Mouse (Mus musculus) hindbrain, embryonic 15.5 days (tissue): ENCODE data around the gene Pygm. TPM values are rescaled to one million over a fixed set of nuclear protein-coding genes. Genes with fewer than 3 reads are reported as not detected.

Source experiments
- ATAC-seq: fragments of 200-750 bp; cut with Nextera tagmentation; 2 replicates; pipeline ENCODE4 v1.8.0; 2017; ENCODE audit warnings: low read depth, moderate number of reproducible peaks, moderate TSS enrichment; ENCODE audit not compliant: low FRiP score
- H3K27ac ChIP-seq: fragments of 300-500 bp; sonication (generic); replicated peaks from 2 replicates; pipeline ENCODE4 v1.5.1; 2015; ENCODE audit warnings: mild to moderate bottlenecking, inconsistent platforms
- H3K27me3 ChIP-seq: fragments of 300-500 bp; sonication (generic); 2 replicates; pipeline ENCODE4 v1.6.1; 2015; ENCODE audit warnings: control low read depth, inconsistent platforms
- H3K36me3 ChIP-seq: fragments of 300-500 bp; sonication (generic); 2 replicates; pipeline ENCODE4 v1.6.1; 2015; ENCODE audit warnings: control low read depth, inconsistent platforms
- H3K4me1 ChIP-seq: fragments of 300-500 bp; sonication (generic); replicated peaks from 2 replicates; pipeline ENCODE4 v1.6.1; 2015; ENCODE audit warnings: control low read depth, inconsistent platforms
- H3K4me2 ChIP-seq: fragments of 300-500 bp; sonication (generic); 2 replicates; pipeline ENCODE4 v1.6.1; 2015; ENCODE audit warnings: moderate library complexity, mild to moderate bottlenecking, inconsistent platforms
- H3K4me3 ChIP-seq: fragments of 300-500 bp; sonication (generic); 2 replicates; pipeline ENCODE4 v1.5.1; 2015; ENCODE audit warnings: mild to moderate bottlenecking, inconsistent platforms
- H3K9ac ChIP-seq: fragments of 300-500 bp; sonication (generic); 2 replicates; pipeline ENCODE4 v1.6.1; 2015; ENCODE audit warnings: inconsistent platforms
- H3K9me3 ChIP-seq: fragments of 300-500 bp; sonication (generic); 2 replicates; pipeline ENCODE4 v1.6.1; 2016; ENCODE audit warnings: control low read depth, inconsistent platforms
- WGBS: fragments of 180-500 bp; shearing (Covaris S2); methylation state at CpG from one replicate; pipeline ENCODE4 v1.1.7; 2015; 5-methylcytosine and 5-hydroxymethylcytosine counted together
- polyA plus RNA-seq: library from polyadenylated mRNA; unstranded; fragments of >200 nt; fragmentation: Nextera tagmentation; extraction: Ambion mirVana; gene quantifications from 2 replicates; pipeline ENCODE4 v1.2.1, GENCODE M21; 2015

Gene Pygm
- polyA plus RNA-seq, 1 experiment from 2014 or later, result 7.6 TPM

DNA sequence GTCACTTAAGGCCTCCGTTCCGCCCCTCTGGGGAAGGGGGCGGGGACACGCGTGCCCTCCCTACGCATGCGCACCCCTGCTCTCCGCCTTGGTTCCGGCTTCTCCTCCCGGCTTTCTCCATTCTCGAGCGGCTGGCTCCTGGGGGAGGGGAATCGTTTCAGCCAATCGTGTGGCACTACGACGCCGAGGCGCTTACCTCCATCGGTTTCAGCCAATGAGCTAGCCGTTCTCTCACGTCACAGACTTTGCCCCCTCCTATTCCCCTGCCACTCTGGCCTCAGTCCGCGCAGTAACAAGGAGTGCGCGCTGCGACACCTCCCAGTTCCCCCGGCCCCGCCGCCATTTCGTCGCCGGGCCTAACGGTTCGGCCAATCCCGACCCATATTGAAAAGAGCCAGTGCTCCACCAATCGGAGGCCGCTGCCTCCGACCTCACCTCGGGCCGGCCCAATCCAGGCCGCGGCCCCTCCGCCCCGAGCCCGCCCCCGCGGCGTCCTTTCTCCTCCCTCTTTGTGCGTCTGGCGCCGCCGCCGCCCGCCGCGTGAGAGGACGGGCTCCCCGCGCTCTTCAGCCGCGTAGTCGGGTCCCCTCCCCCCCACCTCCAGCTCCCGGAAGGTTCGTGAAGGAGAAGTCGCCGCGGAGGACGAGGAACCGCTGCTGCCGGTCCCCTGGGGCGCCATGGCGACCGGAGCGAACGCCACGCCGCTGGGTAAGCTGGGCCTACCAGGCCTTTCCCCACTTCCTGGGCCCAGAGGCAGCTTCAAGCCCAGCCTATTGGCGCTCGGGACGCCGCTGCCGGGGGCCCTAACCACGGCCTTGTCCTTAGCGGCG, 20.6 kb upstream of the Pygm start, which contains the start of gene Sf1:
Gene Sf1, plus strand, starts transcription at position 280 of the 830 bp plus-strand sequence.
- H3K4me1 ChIP-seq, result peaks cover 39% of the 10 kb centered on the region
- peak within 1 kb of the TSS; percentile 84 for H3K4me2 ChIP-seq
- WGBS, result under 1% methylated on average over 80 of the region's 85 CpGs
- H3K9ac ChIP-seq, result peak within 1 kb of the TSS; percentile 93
- H3K27me3 ChIP-seq, result no peaks in the 10 kb centered on the region
- H3K4me3 ChIP-seq, result peak within 1 kb of the TSS; percentile 86
- peak within 1 kb of the TSS; percentile 96 for H3K27ac ChIP-seq
- ATAC-seq, result peak; percentile 99
- peaks cover 32% of the 10 kb centered on the region for H3K36me3 ChIP-seq
- H3K9me3 ChIP-seq, result no peaks in the 10 kb centered on the region

DNA sequence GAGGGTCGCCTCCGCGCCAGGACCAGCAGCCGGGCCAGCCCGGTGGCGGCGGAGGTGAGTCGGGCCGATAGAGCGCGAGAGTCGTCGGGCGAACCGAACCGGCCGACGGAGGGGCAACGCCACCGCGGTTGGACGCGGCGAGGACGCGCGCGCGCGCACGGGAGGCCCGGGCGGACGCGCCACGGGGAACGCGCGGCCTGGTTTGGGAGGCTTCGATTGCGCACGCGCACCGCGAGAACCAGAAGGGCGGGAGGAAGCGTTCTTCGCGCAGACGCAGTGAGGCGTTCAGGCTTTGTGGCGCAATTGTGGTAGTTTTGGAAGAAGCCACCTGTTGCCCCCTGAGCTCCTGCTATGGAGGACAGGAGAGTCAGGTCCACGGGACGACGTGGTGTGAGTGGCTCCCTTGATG, 19.9 kb upstream of the Pygm start:
- under 1% methylated on average over 55 of the region's 55 CpGs for WGBS
- no peak for ATAC-seq
- peak overlapping the region; percentile 96 for H3K27ac ChIP-seq

DNA sequence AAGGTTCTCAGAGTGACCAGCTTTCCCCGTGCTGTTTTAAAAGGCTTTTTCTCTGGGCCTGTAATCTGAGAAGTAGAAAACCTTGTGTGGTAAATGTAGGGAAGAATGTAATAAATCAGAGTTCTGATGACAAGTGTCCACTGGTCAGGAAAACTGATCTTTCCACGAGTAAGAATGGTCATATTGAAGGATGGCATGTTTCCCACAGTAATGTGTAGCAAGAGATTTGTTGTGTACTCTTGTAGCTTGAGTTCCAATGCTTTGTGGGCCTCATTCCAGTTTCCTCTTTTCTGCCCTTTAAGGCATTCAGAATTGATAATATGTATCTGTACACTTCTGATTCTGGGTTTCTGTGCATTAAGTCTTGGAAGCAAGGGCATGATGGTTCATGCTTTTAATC, 19.4 kb upstream of the Pygm start:
- Histone ChIP-seq H3K4me3 (peak overlapping the region; percentile 86), H3K9me3 (no peaks in the 10 kb centered on the region), H3K9ac (peak overlapping the region; percentile 93), H3K4me2 (peak overlapping the region; percentile 84), H3K36me3 (peaks cover 43% of the 10 kb centered on the region), H3K27me3 (no peaks in the 10 kb centered on the region), H3K4me1 (peaks cover 39% of the 10 kb centered on the region), H3K27ac (0 out of 2 replicates have a peak overlapping the region, but pooled peaks have one; percentile 96)
- no peak for ATAC-seq
- WGBS, result 2% methylated on average over 2 of the region's 2 CpGs

More for the DNA sequence above, 19.9 kb upstream of the Pygm start:
- H3K9ac ChIP-seq, result peak overlapping the region; percentile 93
- peaks cover 39% of the 10 kb centered on the region for H3K4me1 ChIP-seq
- H3K27me3 ChIP-seq, result no peaks in the 10 kb centered on the region
- peaks cover 38% of the 10 kb centered on the region for H3K36me3 ChIP-seq
- H3K9me3 ChIP-seq, result no peaks in the 10 kb centered on the region
- H3K4me3 ChIP-seq, result peak overlapping the region; percentile 86
- peak overlapping the region; percentile 84 for H3K4me2 ChIP-seq

DNA sequence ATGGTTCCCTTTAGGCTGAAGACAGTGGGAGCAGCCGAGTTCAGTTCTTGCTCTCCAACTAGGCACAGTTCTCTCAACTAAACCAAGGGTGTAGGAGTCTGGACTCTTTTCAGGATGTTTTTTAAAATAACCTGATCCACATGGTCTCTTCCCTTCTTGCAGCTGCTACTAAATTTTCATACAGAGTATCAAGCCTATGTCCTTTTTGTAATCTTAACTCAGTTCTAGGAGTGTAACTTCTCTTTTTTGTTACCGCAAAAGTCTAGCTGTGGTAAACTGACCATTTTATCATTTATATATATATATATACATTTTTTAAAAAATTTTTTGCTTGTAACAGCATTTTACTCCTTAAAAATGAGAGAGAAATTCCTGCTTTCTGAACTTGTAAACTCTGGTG, 14.0 kb upstream of the Pygm start:
- Histone ChIP-seq H3K27me3 (no peaks in the 10 kb centered on the region), H3K36me3 (peaks cover 95% of the 10 kb centered on the region), H3K27ac (no peak overlapping the region), H3K4me3 (no peak overlapping the region), H3K9ac (no peak overlapping the region), H3K9me3 (no peaks in the 10 kb centered on the region), H3K4me1 (peaks cover 22% of the 10 kb centered on the region), H3K4me2 (no peak overlapping the region)
- WGBS, result 96% methylated on average over 2 of the region's 2 CpGs
- no peak for ATAC-seq

DNA sequence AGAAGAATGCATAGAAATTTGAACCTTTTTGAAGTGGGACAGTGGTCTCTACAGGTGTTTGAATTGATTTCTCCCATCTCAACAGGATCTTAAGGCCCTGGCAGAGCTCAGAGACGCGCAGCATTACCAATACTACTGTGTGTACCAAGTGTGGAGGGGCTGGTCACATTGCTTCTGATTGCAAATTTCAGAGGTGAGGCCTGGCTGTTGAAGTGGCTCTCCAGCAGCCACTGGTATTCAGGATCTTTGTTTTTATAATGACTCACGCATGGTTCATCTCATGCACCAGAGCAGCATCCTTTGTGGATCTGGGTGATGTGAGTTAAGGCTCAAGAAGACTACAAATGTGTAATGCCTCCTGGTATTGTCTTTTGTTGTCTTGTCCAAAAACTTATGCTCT, 11.8 kb upstream of the Pygm start:
- WGBS, result 91% methylated on average over 3 of the region's 3 CpGs
- H3K4me3 ChIP-seq, result no peak overlapping the region
- H3K27ac ChIP-seq, result no peak overlapping the region
- H3K27me3 ChIP-seq, result no peaks in the 10 kb centered on the region
- H3K36me3 ChIP-seq, result peaks cover 96% of the 10 kb centered on the region
- no peak for ATAC-seq
- no peak overlapping the region for H3K4me2 ChIP-seq
- peaks cover 5% of the 10 kb centered on the region for H3K4me1 ChIP-seq
- H3K9me3 ChIP-seq, result no peaks in the 10 kb centered on the region
- no peak overlapping the region for H3K9ac ChIP-seq

DNA sequence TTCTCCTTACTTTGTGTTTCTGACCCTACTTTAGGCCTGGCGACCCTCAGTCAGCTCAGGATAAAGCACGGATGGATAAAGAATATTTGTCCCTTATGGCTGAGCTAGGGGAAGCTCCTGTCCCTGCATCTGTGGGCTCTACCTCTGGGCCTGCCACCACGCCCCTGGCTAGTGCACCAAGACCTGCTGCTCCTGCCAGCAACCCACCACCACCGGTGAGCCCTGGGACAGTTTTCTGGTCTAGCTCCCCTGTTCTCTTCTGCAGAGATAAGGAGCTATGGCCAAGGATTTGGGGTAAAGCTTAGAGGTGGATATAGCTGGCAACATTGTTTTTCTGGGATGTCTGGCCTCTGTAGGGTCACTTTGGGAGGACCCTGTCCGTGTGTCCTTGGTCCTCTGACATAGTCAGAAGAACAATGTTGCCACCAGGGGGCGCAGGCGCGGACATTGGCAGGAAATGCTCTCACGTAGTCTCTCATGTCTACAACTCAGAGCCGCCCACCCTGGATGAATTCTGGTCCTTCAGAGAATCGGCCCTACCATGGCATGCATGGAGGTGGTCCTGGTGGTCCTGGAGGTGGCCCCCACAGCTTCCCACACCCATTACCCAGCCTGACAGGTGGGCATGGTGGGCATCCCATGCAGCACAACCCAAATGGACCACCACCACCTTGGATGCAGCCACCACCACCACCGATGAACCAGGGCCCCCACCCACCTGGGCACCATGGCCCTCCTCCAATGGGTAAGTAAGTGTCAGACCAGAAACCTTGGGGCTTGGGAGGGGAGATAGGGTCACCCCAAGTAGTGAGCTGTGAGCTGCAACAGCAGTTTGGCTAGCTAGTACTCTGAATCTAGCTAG, 10.4 kb upstream of the Pygm start:
- Histone ChIP-seq H3K9me3 (no peaks in the 10 kb centered on the region), H3K9ac (no peak overlapping the region), H3K27me3 (no peaks in the 10 kb centered on the region), H3K4me1 (0 out of 2 replicates have a peak, but pooled peaks cover 6% of the 10 kb centered on the region), H3K36me3 (peaks cover 89% of the 10 kb centered on the region), H3K27ac (no peak overlapping the region), H3K4me2 (no peak overlapping the region), H3K4me3 (no peak overlapping the region)
- WGBS, result 61% methylated on average over 12 of the region's 12 CpGs
- ATAC-seq, result 0 out of 2 replicates have a peak, but pooled peaks have one; percentile 32

DNA sequence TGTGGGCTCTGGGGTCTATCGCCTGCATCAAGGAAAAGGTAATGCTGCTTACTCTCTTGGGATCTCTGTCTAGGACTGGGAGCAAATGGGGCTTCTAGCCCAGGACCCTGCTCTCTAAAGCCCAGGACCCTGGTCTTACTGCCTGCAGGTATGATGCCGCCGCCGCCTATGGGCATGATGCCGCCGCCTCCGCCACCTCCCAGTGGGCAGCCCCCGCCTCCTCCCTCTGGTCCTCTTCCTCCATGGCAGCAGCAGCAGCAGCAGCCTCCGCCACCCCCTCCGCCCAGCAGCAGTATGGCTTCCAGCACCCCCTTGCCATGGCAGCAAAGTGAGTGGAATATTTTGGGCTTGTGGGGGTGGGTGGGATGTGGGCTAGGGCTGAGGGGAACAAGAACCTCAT, 9.6 kb upstream of the Pygm start:
- Histone ChIP-seq H3K27ac (no peak overlapping the region), H3K9ac (no peak overlapping the region), H3K4me2 (no peak overlapping the region), H3K36me3 (peaks cover 84% of the 10 kb centered on the region), H3K4me1 (0 out of 2 replicates have a peak, but pooled peaks cover 6% of the 10 kb centered on the region), H3K9me3 (no peaks in the 10 kb centered on the region), H3K4me3 (no peak overlapping the region), H3K27me3 (no peaks in the 10 kb centered on the region)
- WGBS, result 95% methylated on average over 10 of the region's 10 CpGs
- no peak for ATAC-seq

DNA sequence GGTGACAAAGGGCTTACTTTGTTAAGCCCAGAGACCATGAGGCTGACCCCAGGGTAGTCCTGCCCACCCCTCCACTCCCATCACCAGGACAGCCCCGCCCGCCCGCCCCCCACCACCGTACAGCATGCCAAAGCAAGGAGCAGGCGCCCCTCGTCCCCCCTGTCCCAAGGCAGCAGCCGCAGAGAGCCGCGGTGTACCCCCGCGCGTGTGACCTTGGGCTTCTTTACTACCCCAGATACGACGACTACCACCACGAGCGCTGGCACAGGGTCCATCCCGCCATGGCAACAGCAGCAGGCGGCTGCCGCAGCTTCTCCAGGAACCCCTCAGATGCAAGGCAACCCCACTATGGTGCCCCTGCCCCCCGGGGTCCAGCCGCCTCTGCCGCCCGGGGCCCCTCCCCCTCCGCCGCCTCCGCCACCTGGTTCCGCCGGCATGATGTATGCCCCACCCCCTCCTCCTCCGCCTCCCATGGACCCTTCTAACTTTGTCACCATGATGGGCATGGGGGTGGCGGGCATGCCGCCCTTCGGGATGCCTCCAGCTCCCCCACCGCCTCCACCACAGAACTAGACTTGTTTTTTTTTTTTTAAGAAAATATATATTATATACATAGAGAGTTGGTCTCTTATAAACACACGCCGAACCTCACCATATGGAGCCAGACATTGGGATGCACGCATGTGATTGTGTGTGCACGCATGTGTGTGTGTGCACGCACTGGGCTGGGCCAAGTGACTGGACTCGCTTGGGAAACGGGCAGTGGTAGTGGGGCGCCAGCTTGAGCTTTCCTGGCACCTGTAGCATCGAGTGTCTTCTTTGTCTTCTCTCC, 8.6 kb upstream of the Pygm start:
- H3K4me3 ChIP-seq, result no peak overlapping the region
- no peak overlapping the region for H3K9ac ChIP-seq
- no peak overlapping the region for H3K27ac ChIP-seq
- peak; percentile 29; the same call in 1 of the 2 replicates for ATAC-seq
- 81% methylated on average over 42 of the region's 42 CpGs for WGBS
- H3K36me3 ChIP-seq, result peaks cover 74% of the 10 kb centered on the region
- H3K9me3 ChIP-seq, result no peaks in the 10 kb centered on the region
- H3K4me1 ChIP-seq, result 0 out of 2 replicates have a peak, but pooled peaks cover 6% of the 10 kb centered on the region
- no peak overlapping the region for H3K4me2 ChIP-seq
- no peaks in the 10 kb centered on the region for H3K27me3 ChIP-seq

DNA sequence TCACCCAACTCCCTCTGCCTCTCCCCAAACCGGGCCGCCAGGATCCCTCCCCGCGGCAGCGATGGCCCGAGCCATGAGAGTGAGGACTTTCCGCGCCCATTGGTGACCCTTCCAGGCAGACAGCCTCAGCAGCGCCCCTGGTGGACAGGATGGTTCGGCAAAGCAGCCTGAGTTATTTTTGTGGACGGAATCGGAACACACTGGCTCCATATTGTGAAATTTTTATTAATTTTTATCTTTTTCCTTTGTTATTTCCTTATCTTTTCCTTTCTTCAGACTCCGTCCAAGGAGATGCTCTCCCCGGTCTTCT, 8.0 kb upstream of the Pygm start:
- Histone ChIP-seq H3K27me3 (no peaks in the 10 kb centered on the region), H3K4me2 (no peak overlapping the region), H3K9me3 (no peaks in the 10 kb centered on the region), H3K27ac (no peak overlapping the region), H3K9ac (no peak overlapping the region), H3K4me1 (0 out of 2 replicates have a peak, but pooled peaks cover 6% of the 10 kb centered on the region), H3K4me3 (no peak overlapping the region), H3K36me3 (peaks cover 68% of the 10 kb centered on the region)
- no peak for ATAC-seq
- 68% methylated on average over 14 of the region's 14 CpGs for WGBS

DNA sequence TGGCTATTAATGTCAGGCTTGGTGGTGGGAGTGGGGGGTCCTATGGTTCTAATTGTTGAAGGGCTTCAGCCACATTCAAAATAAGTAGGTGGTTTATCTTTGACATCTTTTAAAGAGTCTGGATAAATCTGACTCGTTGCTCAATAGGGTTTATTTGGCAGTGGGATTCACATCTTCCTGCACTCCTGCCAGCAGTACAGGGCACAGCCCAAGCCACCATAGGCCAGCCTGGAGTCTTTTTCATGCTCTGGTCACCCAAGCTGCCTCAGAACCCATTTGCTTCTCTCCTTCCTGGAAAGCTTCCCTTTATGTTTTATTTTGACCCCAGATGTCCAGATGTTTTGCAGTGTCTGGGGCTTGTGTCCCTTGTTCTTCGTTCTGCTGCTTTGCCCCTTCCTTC, 7.6 kb upstream of the Pygm start:
- H3K36me3 ChIP-seq, result peaks cover 64% of the 10 kb centered on the region
- no peaks in the 10 kb centered on the region for H3K9me3 ChIP-seq
- H3K4me1 ChIP-seq, result 0 out of 2 replicates have a peak, but pooled peaks cover 6% of the 10 kb centered on the region
- H3K4me3 ChIP-seq, result no peak overlapping the region
- H3K9ac ChIP-seq, result no peak overlapping the region
- ATAC-seq, result no peak
- no peak overlapping the region for H3K27ac ChIP-seq
- WGBS, result 82% methylated on average over 2 of the region's 2 CpGs
- no peak overlapping the region for H3K4me2 ChIP-seq
- no peaks in the 10 kb centered on the region for H3K27me3 ChIP-seq

DNA sequence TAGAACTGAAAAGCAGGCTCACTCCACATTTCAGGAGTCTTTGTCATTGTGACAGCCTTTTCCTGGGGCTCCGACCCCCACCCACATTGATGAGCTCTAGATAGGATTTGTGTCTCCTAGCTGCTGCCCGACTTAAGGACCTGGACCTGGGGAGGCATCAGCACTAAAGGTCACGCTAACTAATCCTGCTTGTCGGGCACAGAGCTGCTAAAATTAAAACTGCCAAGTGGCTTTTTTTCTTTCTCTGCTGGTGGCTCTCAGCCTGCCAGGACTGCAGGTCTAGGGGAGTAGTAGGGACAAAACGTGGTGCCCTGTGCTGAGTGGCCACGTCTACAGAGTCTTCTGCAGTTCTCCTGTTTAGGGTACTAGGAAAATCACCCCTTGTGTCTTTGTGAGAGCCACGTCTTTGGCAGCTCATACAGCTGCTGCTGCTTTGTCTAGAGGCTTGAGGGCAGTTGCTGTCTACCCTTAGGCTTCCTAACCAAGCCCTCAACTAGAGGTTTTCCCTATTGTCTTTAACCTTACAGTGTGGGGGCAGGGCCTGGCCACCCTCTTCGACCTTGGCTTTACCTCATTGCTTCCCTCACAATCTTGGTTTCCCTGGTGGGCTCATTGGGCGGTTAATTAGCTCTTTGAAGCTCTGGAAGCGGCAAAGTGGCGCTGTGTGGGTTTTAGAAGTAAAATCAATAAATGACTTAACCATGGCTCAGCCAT, 6.7 kb upstream of the Pygm start:
- no peak overlapping the region for H3K4me2 ChIP-seq
- H3K9me3 ChIP-seq, result no peaks in the 10 kb centered on the region
- H3K27ac ChIP-seq, result peak overlapping the region; percentile 20; the same call in 1 of the 2 replicates
- no peak overlapping the region for H3K9ac ChIP-seq
- ATAC-seq, result no peak
- H3K4me3 ChIP-seq, result no peak overlapping the region
- H3K36me3 ChIP-seq, result peaks cover 56% of the 10 kb centered on the region
- H3K4me1 ChIP-seq, result 0 out of 2 replicates have a peak, but pooled peaks cover 6% of the 10 kb centered on the region
- H3K27me3 ChIP-seq, result no peaks in the 10 kb centered on the region
- WGBS, result 37% methylated on average over 11 of the region's 11 CpGs
